Mouse (Mus musculus): ENCODE data around the gene Fth1.

Gene Fth1

DNA sequence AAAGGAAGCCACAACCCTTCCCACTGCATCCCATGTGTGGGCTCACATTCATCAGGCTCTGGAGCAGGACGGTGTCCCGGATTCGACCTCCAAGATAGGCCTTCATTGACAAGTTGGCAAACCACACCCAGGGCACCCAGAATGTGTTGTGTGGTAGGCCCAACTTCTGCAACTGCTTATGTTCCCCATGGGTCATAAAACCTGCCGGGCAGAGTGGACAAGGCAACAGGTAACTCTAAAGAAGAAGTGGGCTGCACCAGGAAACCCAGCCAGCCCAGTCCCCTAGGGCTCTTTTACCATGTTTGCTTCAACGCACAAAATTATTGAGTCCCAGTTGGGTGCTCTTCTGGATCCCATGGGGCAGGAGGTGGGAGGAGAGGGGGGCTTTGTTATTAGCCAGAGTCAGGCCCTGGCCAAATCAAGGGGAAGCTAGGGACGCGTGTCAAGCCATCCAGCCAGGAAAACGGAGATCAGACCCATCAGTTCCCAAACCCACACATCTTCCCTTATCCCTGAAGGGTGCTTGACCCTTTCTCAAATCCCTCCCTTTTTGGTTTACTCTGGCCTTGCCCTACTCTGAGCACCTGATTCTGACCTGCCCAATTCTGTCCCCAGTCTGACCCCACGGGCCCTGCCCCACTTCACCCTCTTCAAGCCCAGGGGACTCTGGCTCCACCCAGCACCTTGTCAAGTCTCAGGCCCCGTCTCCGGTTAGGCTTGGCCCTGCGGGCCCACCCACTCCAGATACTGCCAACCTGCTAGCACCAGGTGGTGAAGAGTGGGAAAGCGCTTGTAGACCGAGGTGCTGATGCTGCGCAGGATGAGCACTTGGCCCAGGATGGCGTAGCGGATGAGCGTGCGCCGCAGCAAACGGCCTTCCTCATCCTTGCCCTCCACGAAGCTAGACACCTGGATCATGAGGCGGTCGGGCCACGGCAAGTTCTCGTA is 11.9 kb downstream of the Fth1 start:
- peak in 1 of 2 experiments; percentile 10 for DNase-seq (ENCODE audit: low spot score in 2 of 2)

DNA sequence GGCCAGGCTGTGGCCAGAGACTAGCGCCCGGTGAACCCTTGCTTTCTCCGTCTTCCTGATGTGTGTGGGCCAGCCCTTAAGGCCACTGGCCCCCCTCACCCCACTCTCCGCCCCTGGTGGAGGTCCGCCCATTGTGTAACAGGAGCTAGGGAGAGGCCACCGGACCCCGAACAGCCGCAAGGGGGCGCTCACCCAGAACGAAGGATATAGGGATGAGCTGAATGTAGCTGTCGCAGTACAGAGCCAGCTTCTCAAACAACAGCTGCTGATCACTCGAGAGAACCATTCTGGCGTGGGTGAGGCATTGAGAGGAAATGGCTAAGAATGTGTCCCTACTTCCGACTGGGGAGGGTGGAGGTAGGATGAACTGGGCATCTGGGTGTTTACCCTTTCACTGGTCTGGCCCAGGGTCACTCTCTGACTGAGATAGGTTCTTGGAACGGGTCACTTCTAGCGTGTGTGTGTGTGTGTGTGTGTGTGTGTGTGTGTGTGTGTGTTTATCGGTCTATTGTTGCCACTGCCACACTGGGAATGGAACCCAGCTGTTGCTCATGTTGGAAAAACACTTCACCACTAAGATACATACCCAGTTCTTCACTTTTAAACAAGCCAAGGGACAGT is 12.7 kb downstream of the Fth1 start:
- peak; percentile 89 to 92 for DNase-seq (ENCODE audit: low spot score in 2 of 2)

DNA sequence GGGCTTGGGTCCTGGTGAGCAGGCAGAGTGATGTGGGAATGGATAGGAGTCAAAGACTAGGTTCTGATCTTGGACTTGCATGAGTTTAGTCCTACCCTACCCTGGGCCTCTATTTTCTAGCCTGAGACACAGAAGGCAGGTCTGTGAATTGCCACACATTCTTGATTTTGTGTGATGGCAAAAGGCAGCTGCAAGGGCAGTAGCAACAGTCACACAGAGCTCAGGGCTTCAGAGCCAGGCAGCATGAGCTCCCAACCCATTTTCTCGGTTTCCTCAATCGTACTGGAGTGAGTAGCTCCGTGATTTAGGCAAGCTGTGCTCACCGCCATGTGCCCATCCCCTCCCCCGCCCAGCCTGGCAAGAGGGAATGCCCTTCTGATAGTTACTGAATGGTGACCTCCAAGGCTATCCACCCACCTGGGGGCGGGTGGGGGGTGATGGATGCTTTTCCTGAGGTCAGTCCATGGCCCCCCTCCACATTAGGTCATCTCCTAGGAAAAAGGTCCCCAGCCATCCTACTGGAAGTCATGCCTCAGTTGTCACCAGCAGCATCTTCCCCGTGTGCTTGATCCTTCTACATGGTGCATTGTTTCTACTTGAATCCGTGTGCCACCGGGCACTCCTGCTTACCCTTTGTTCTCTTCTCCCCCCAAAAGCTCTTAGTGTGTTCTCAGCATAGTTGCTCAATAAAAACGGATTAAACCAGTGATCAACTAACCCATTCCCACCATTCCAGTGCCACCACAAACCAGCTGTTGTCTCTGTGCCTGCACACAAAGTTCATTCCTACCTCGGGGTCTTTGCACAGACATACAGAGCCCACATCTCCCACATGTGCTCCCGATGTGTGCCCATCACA is 17.0 kb downstream of the Fth1 start:
- no peak for DNase-seq (ENCODE audit: low spot score in 2 of 2)

DNA sequence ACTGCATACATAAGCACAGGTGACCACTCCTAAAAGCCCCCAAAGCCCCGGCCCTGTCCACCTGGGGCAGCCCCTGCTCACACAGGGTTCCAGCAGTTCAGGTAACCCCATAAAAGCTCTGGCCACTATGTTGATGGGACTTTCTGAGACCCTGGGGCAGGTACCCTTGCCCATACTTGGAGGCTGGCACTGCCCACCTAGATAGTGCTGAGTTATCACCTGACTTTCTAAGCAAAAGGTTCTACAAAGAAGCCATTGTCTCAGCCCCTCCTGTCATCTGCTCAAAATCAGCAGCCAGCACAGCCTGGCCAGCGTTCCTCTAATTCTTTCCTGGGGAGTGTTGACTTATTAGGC is 17.6 kb downstream of the Fth1 start:
- DNase-seq (ENCODE audit: low spot score in 2 of 2) = no peak

DNA sequence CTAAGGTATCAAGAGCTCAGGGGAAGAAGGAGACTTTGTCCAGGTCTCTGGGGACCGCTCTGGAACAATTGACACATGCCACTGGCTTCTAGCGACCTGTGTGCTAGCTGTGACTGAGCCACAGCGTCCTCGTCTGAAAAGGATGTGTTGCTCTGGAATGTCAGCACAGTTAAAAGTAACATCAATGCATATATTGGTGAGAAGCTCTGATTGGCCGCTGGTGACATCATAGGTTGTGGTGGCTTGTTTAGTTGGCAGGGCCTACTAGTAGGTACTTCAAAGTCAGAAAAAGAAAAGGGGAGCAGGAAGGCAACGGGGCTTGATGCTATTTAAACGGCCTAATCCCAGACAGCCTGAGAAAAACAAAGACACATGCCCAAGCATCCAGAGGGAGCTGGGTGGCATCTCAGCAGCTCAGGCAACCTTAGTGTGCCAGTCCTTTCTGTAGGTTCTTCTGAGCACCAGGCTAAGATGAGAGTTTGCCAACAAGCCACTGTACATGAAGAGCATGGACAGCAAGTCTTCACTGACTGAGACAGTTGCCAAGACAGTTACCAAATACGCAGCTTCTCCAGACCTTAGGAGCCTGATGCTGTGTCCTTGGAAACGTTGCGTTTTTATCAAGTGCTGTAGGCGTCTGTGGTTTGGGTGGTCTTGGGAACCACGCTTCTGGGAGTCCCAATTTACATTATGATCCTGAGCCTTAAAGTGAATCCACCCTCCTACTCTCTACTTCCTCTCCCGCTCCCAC is 18.5 kb downstream of the Fth1 start:
- no peak for DNase-seq (ENCODE audit: low spot score in 2 of 2)

DNA sequence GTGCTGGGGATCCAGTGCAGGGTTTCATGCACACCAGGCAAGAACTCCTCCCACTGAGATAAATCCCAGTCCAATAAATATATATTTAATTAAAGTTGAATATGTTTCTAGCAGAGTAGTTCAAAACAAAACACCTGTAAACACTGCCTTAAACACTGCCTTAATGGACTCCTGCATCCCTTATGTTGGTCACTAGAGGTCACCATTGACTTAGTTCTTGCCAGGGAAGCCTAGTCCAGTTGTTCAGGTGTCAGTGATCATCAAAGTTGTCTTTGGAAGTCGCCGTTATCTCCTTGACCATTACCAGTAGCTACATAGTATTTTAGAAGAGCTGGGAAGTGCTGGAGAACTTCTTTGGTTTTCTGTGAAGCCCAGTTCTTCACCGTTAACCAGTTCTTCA is 19.9 kb downstream of the Fth1 start:
- peak in 1 of 2 experiments; percentile 28 for DNase-seq (ENCODE audit: low spot score in 2 of 2)

DNA sequence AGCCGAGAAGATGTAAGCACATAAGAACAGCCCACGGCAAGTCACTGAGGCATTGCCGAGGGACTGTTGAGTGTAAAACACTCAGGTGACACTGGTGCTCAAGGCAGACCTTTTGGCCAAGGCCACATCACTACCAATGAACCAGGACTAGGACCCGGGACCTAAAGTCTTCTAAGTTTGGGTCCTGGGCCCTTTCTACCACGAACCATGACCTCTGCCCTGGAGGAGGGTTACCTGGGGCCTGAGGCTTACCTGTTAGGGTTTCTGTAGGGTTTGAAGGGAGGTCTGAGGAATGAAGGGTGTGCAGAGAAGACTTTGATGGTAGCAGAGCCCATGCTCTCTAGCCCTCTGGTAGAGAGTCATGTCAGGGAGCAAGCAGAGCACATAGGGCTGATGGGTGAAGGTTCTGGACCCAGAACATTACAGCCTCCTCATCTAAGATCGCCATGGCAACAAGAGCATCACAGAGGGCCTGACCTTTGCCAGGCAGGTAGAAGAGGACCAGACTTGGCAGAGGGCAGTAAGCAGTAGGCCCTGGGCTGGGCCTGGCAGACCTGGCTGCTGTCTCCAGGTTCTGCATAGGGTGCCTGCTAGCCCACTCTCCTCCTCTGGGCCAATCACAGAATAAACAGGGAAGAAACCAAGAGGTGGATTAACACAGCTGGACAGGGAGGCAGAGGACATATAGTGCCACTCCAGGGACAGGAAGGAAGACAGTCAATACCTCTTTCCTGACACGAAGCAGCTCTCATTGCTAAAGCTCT is 21.0 kb downstream of the Fth1 start, which contains the start of the genes Best1 and Rab3il1:
Gene Best1 (minus strand): TSS at position 428 of the 764 bp plus-strand sequence.
Gene Rab3il1 (plus strand): TSS at position 464 of the 764 bp plus-strand sequence.
- DNase-seq (ENCODE audit: low spot score in 2 of 2) = no peak

DNA sequence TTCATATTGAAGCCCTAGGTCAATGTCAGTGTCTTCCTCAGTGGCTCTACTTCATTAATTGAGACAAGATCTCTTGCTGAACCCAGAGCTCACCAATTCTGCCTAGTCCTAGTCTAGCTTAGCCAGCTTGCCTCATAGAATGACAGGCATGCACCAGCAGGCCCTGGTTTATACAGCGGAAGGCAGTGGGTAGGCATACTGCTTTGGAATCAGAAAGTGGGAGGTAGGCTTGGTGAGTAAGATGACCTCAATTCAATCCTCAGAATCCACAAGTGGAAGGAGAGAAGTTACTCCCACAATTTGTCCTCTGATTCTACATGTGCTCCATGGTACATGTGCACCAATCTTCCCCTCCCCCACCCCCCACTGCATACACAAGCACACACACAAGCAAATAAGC is 23.3 kb downstream of the Fth1 start:
- DNase-seq (ENCODE audit: low spot score in 2 of 2) = no peak

DNA sequence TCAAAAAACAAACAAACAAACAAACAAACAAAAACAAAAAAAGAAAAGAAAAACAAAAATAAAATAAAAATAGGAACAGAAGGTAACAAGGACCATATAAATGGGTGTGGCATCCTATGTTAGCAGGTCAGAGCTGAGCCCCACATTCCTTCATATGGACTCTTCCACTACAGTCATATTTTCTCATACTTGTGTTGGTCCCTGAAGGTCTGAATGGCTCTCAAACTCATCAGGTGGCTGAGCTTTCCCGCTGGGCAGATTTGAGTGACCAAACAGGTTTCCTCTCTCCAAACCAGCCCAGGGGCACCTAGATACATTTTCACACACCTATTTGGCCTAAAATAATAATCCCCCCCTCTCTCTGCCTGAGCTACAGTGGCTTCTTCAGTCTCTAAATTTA is 31.0 kb downstream of the Fth1 start:
- no peak for DNase-seq (ENCODE audit: low spot score in 2 of 2)

DNA sequence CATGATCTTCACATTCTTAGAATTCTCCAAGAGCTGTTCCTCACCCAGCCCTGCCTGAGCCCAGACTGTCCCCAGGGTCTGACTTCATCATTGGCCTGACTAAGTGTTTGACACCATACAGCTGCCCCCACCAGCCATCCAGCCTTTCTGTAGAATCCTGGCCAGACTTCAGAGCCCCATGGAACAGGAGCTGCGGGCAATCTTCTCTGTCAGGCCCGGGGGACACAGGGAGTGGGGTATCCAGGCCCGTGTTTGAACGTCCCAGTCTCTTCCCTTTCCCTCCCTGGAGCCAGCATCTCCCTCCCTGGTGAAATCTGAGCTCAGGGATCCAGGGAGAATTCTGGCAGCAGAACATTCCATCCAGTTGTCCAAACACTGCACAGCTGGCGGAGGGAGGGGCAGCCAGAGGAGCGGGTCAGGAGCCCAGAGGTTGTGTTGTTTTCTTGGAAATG is 32.5 kb downstream of the Fth1 start:
- no peak for DNase-seq (ENCODE audit: low spot score in 2 of 2)

DNA sequence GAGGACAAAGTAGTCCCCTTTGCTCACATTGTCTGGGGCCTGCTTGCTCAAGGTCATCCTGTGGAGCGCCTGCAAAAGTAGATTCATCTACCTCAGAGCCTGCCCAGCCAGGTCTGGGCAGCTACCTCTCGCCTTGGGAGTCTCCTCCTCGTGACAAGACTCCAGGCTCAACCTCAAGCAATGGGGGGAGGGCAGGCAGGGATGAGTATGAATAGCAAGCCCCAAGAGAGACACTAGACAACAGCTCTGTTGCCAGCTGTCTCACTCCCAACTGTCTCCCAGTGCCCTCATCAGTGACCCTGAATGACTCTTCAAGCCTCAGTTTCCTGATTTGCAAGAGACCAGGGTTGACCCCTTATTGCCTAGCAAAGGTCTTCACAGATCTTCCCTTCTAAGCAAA is 33.0 kb downstream of the Fth1 start:
- DNase-seq (ENCODE audit: low spot score in 2 of 2) = no peak

DNA sequence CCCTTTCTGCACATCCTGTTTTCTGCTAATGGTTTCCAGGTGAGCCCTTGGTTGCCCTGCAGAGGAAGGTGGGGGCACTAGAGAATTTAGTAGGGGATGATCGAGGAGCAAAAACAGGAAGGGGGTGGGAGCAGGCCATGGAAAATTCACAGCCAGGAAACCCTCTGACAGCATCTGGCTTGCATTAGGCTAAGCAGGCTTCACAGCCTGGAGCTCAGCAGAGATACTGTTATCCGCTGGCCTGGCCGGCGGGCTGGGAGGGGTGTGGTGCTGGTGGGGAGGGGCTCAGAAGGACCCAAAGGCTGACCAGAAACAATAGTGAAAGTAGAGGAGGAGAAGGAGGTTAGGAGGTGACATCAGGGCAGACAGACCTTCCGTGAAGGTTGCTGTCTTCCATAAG is 33.5 kb downstream of the Fth1 start:
- no peak for DNase-seq (ENCODE audit: low spot score in 2 of 2)

DNA sequence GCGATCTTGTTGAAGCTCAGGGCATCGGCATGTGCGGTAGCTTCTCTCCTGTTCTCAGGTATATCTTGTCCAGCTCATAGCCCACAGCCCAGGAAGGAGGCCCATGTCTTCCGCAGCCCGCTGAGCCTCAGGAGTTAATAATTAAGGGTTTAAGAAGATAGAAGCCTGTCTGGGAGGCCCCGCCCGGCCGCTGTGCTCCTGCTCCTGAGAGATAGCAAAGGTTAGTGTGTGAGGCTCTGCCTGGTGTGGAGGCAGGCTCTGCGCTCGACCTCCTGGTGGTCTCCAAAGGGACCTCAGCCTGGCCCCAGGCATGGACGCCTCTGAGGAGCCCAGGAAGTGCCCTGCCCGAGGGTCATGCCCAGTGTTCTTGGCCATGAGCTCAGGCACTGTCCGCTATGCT is 34.4 kb downstream of the Fth1 start:
- no peak for DNase-seq (ENCODE audit: low spot score in 2 of 2)

DNA sequence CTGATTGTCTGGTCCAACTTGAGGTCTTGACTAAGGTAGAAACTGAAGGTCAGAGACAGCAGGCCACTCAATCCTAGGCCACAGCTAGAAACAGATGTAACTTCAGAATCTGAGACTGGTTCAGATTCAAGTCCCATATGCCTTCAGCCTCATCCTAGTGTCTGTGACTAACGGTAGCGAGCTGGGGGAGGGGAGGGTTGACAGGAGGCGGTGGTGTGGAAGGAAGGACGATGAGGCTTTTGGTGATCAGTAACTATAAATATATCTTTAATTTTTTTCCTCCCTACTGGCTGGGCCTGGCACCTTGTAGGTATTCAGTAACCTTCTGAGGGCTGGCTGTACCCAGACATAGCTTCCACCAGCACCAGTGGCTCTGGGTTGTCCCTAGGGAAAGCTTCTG is 35.0 kb downstream of the Fth1 start:
- DNase-seq (ENCODE audit: low spot score in 2 of 2) = no peak

DNA sequence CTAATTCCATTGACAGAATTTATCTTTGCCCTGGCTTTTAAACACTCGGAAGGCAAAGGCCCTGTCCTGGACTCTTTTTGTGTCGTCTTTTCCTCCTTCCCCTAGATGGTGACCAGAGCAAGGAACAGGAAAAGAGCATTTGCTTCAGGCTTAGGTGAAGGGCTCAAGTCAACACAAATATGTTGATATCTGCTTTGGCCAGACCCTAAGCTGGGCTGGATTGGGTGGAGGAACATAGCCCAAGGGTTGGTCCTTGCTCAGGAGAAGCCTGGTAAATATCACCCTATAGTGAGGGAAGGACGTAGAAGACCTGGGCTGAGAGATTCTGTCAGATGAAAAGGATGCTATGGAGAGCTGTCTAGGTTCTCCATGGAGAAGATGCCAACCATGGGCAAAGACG is 35.8 kb downstream of the Fth1 start:
- DNase-seq (ENCODE audit: low spot score in 2 of 2) = no peak

DNA sequence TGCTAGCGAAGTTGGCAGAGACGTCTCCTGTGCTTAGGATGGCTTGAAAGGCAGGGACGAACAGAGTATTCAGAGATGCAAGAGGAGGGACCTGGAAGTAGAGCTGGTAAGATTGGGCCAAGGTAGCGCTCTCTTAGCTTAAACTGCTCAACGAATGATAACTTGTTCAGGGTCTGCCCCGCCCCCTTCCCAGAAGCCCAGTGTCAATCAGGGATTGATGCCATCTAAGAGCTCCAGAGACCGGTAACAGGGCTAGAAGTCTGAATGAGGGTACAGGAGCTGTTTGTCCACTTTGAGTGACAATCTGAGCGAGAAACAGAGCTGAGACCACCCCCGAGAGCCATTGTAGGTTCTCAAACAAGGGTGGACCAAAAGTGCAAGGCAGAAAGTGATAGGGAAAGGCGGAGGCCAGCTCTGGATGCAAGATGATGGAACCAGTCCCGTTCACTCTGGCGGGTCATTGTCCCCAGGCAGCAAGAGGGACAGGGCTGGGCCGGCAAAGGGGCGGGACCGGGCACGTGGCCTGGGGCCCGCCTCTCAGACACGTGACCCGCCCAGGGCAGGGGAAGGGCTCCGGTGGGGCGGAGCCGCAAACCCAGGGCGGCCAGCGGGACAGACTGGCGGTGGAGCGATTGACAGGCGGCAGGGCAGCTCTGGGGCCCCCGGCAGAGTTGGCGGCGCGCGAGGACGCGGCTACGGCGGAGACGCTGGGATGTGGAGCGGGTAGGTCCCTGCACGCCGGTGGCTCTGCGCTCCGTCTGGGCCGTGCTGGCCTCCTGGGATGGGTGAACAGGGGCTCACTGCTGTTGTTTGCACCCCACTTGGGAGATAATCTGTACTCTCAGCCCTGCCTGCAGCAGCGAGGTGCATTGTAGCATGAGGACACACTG is 37.5 kb downstream of the Fth1 start:
- DNase-seq (ENCODE audit: low spot score in 2 of 2) = peak; percentile 63 to 79

DNA sequence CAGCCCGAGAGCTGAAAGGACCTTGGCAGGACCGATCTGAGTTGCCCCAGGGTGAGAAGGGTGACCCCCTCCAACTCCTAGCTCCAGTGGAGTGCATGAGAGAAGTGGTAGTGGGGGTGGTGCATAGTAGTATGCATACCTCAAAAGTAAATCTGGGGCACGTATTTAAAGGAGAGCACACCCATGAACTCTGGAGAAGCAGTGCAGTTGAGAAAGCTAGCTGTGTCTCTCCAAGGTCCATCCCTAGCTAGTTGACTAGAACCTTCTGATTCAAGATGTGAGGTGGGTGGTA is 38.1 kb downstream of the Fth1 start:
- no peak for DNase-seq (ENCODE audit: low spot score in 2 of 2)

DNA sequence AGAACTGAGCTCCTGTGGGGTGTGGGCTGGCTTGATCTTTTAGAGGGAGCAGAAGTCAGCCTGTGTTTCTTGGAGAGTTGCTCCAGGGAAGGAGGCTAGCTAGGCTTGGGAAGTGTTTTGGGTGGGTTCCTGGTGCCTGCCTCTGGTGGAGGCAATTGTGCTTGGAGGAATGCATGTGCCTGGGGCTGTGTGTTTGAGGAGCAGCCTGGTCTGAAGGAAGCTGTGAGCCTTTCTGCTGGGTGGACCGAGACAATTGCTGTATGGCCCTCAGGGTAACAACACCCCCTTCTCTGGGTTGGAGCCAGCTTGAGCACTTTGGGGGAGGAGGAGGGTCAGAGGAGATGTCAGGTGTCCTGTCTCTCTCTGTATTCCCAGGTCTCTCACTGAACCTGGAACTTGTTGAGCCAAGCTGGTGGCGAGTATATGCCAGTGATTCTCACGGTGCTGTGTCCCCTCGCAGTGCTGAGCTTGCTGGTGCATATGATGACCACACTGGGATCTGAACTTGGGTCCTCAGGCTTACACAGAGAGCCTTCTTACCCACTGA is 38.9 kb downstream of the Fth1 start:
- no peak for DNase-seq (ENCODE audit: low spot score in 2 of 2)

DNA sequence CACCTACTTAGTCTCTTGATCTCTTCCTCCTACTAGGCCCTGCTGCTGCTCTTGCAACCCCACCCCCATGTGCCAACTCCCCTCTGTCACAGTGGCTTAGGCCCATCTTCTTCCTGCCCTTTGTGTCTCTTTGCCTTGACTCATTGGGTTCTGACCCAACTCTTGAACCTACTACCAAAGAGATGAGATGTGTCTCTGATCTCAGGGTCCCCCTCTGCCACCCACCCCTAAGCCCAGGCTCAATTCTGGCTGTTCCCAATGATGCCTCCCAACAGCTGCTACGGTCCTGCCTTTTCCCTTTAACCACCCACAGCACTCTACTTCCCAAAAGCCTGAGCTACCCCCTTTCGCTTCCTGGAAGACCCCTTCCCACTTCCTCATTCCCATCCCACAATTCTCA is 41.6 kb downstream of the Fth1 start:
- DNase-seq (ENCODE audit: low spot score in 2 of 2) = no peak
